Mouse (Mus musculus): ENCODE measurements around the gene Spice1.

The Spice1 gene

DNA sequence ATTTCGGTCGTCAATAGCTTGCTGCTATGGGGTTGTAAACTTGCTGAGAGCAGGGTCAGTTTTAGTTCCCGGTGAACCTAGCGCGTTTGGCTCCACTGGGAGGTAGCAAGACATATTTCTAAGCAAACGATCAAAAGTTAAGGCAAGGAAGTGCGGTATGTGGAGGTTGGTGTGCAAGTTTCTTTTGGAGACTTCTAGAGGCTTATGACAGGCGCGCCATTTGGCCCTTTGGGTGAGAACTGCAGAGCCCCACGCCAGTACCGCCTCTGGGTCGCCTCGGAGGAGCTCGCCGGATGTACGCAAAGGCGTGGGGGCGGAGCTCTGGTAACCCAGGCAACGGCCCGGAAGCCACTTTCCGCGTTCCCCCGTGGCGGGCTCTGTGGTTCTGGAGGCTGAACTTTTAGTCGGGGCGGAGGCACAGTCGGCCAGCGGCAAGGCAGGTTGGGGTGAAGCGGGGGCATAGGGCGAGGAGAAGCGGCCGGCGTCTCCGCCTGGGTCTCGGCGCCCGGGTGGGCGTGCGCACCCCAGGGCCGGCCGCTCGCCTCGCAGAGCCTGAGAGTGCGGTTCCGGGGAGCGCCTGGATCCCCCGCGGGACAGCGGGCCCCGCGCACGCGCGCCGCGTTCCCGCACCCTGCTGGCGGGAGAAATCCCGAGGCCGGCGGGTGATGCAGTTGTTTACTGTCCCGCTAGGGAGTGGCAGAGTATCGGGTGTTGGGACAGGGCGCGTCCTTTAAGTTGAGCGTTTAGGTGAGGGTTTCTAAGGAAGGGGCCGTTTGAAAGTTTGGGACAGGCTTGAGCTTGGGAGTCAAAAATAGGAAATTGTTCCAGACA is at the start of gene Spice1:
TSS of gene Spice1 (plus strand) at position 51 of the 831 bp plus-strand sequence.
- DNase-seq (ENCODE audit: low spot score in 2 of 2): peak; percentile 89 to 93

DNA sequence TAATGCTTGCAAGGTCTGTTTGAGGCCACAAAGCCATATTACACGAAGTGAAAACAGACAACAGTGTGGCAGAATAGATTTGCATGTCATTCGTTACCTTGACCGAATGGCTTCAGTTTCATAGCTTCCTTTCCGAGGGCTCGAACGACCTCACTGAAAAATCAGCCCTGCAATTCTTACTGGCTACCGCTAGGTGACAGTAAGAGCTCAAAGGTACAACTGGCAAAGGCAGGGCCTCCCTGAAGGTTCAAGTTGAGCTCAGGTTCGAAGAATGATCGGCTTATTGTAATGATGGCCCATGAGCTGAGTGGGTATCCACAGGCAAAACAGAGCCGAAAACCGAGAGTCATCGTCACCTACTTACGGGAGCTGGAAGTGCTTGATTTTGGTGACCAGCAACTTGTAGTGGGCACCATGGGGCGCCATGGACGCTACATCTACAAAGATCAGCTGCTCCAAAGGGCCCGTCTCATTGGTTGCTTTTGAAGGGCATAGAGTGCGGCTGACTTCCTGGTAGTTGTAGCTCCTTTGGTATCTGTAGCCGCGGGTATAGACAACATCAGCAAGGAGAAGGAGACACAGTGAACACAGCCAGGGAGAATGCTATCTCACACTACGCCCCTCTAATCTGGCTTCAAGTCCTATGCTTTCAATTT is 47.4 kb upstream of the Spice1 start:
- DNase-seq (ENCODE audit: low spot score in 2 of 2): no peak

DNA sequence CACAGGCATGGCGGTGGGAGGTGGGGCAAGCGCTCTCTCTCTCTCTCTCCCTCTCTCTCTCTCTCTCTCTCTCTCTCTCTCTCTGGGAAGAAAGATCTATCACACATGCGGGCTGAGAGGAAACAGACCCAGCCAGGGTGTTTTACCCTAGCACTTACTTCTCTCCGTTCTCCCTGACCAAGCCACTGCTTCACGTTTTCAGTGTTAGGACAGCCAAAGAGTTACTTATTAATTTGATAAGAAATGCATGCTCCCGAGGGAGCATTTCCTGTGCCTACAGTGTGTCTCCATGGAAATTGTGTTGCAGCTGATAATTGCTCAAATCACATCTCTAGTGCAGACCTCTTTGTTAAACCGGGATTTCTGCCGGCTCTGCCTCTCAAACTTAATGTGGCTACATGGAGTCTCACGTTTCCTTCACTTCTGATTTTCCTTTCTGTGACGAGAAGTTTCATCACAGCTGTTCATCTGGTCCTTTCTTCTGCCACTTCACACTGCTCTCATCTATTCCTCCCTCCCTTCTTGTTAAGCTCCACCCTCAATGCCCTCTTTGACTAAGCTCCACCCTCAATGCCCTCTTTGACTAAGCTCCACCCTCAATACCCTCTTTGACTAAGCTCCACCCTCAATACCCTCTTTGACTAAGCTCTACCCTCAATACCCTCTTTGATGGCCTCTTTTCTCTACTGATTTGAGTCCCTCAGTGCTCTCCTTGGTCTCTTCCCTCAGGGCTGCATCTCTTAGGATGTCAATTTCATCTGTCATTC is 44.6 kb upstream of the Spice1 start:
- DNase-seq (ENCODE audit: low spot score in 2 of 2): no peak

DNA sequence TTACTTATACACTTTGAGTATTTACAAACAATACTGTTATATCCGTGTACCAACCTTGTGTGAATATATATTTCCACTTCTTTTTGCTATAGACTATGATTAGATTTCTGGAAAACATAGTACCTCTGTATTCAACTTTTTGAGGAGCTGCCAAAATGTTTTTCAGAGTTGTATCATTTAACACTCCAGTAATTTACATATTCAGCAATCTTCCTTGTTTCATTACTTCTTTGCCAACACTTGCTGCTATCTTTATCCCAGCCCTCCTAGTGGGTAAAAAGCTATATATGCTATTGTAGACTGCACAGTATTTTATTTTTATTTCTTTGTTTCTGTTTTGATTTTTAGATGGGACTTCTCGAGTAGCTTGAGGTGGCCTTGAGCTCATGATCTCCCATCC is 43.1 kb upstream of the Spice1 start:
- no peak for DNase-seq (ENCODE audit: low spot score in 2 of 2)

DNA sequence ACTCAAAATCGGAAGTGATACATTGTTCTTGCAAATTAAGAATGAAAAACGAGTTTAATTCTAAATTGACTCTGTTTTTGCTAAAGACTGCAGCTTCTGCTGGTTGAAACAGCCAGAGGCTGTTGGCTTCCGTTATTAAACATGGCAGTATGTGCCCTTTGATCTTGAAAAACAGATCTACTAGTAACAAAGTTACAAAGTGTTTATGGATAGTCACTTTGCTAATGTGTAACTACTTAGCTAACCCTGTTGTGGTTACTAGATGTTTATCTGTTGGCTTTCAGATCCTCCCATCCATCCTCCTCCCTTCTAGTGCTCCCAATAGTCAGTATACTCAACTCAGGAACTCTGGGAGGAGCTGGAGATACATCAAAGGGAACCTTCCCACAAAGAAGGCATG is 41.3 kb upstream of the Spice1 start:
- DNase-seq (ENCODE audit: low spot score in 2 of 2): no peak

DNA sequence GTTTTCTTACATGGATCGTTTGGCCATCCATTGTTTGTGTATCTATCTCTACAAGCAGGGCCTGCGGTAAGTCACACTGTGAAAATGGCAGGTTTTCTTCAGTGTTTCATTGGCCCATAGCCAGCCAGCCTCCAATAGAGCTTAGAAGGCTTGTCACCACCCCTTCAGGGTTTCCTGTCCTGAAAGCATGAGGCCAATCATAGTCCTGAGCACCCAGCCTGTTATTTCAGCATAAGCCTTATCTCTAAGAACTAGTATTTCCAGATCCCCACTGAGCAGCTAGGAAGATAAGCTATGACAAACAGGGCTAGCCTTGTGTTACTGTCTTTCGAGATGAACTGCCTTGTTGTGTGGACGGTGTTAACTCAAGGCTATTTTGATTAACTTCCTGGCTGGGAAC is 33.5 kb upstream of the Spice1 start:
- DNase-seq (ENCODE audit: low spot score in 2 of 2): no peak

DNA sequence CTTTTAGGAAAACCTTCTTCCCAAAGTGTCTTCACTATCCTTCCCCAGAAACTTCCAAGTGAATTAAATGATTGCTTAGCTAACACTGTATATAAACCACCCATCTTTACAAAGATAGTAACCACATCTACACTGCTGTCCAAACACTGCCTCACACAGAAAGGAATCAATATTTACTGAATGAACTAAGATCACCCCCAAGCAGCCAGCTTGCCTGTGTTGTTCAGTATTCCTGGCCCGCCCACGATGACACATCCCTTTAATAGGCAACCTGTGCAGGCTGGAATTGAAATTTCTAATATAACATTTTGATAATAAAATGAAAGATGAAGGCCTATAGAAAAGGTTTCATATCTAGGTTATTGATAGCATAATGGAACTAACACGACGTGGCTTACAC is 30.6 kb upstream of the Spice1 start:
- no peak for DNase-seq (ENCODE audit: low spot score in 2 of 2)

DNA sequence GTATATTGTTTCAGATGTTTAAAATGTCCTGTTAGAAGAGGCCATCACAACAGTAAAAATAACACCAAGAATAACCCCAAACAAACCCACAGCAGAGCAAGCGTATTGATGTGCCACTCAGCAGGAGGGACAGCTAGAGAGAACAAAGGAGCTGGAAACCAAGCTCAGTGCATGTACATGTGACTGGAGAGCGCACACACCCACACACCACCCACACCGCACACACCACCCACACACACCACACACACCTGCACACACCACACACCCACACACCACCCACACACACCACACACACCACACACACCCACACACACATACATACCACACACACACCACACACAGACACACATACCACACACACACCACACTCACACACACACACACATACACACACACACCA is 26.7 kb upstream of the Spice1 start:
- no peak for DNase-seq (ENCODE audit: low spot score in 2 of 2)

DNA sequence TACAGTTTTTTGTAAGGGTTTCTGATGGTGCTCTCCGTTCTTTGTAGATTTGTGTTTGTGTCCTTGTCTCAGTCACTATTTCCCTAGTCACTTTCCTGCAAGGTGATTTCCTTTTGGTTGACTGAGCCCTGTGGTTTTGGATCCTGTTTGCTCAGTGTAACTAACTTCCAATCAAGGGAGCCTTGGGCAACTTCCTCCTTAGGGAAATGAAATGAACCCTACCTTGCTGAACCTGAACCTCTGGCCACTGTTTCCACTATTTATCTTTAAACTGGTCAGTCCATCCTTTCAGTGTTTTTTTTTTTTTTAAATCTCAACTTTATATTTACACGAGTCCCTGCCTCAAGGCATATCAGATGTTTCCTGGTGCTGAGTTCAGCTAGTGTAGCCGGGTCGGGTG is 18.3 kb upstream of the Spice1 start:
- no peak for DNase-seq (ENCODE audit: low spot score in 2 of 2)

DNA sequence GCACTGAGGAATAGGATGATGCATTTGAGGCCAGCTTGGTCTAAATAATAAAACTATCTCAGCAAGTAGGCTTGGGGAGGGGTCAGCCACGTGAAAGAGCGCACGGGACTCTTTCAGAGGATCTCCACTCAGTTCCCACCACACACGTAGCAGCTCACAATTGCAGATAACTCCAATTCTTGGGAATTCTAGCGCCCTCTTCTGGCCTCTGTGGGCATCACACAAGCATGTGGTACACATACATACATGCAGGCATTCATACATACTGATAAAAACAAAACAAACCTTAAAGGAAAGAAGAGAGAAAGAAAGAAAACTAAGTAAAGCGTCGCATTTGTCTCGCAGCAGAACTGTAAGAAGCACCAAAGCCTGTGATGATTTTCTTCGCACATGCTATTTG is 16.3 kb upstream of the Spice1 start:
- DNase-seq (ENCODE audit: low spot score in 2 of 2): peak in 1 of 2 experiments; percentile 20

DNA sequence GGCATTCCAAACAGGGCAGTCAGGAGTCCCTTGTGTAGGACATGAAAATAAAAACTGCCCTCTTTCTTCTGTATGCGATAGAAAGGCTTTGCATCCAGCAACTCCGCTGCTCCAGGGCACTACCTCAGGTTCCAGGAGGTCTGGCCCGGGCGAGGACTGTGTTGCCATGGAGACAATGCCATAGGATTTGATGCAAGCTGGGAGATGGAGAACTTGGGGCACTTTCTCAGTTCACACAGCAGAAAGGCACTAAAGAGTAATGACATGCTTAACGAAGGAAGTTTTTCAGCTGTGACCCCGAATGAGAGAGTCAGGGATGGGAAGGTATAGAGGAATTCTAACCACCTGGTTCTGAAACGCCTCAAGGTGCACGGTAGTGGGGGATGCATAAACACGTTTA is 15.8 kb upstream of the Spice1 start:
- DNase-seq (ENCODE audit: low spot score in 2 of 2): peak; percentile 15 to 23

DNA sequence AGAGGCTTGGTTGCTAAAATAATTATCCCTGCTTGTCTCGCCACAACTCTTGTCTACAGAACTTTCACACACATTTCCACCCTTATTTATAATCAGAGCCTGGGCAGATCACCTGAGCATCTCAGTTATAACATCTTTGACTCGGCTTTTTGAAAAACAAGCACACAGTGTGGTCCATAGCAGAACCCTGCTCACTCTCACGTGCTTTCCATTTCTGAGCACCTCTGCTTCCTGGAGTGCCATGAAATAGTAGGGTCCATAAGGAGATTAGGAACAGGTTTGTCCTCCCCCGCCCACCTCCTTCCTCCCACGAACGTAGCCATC is 15.3 kb upstream of the Spice1 start:
- DNase-seq (ENCODE audit: low spot score in 2 of 2): peak in 1 of 2 experiments; percentile 31

DNA sequence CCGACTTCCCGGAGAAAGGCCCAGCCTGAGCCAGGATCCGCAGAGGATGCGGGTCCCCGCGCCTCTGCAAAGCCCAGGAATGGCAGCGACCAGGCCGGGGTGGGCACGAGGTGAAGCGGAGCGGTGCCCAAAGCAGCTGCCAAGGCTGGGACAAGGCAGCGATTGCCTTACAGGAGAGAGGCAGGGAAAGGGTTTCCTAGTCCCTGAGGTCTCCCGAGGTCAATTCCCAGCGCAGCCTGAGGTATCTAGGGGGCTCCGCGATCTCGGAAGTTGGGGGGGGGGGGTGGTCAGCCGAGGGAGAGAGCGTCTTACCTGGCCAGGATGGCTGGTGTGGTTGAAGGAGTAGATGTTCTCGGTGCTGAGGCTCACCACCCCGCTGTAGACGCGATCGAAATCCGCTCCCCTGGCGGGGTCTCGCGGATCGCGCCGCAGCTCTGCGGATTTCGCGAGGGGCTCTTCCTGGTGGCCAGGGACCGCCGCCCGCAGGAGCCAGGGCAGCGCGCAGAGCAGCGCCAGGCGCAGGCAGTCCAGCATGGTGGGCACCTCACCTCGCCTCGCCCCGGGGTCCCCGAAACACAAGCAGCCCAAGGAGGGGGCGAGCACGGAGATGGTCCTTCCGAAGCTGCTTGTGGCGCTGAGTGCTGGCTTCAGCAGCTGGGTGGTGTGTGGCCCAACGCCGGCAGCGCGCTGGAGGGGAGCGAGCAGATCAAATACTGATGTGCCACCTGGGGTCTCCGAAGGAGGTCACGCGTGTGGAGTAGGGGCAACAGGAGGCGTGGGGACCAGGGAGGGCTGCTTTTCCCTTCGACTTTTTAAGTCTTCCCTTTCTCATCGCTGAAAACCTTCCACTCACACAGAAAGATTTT is 14.7 kb upstream of the Spice1 start:
- peak; percentile 35 to 51 for DNase-seq (ENCODE audit: low spot score in 2 of 2)

DNA sequence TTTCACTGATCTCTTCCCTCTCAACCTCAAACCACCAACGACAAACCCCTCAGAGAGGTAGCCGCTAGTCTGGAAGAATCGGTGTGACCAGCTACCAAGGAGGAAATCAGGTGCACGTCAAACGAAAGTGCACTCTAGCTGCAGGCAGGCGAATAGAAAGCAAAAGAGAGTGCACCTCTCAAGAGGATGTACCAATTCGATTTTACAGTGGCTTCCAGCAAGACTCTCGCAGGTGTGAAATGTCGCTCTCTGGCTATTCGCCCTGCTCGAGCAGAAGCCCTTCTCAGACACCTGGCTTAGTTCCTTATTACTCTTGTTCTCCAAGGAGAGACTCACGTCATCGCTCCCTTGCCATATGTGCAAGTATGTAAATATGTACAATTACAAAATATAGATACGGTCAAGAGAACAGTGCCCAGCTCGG is 14.0 kb upstream of the Spice1 start, which contains the start of gene Sidt1:
TSS of gene Sidt1 (minus strand) at position 336 of the 424 bp plus-strand sequence.
- DNase-seq (ENCODE audit: low spot score in 2 of 2): peak; percentile 53 to 60

DNA sequence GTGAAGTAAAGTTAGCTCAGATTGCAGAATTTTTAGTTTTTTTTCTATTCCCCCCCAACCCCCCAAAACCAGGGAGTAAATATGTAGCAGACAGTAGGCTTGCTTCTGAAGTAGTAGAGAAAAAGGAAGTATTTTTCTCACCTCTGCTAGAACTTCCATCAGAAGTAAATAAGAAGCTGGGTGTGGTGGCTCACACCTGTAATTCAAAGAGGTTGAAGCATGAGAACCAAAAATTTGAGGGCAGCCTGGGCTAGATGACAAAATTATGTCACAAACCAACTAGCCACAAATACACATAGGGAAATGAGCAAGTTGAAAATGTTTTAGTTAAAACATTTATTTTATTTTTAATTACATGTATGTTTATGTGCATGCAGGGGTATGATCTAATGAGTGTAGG is 9.4 kb upstream of the Spice1 start:
- no peak for DNase-seq (ENCODE audit: low spot score in 2 of 2)

DNA sequence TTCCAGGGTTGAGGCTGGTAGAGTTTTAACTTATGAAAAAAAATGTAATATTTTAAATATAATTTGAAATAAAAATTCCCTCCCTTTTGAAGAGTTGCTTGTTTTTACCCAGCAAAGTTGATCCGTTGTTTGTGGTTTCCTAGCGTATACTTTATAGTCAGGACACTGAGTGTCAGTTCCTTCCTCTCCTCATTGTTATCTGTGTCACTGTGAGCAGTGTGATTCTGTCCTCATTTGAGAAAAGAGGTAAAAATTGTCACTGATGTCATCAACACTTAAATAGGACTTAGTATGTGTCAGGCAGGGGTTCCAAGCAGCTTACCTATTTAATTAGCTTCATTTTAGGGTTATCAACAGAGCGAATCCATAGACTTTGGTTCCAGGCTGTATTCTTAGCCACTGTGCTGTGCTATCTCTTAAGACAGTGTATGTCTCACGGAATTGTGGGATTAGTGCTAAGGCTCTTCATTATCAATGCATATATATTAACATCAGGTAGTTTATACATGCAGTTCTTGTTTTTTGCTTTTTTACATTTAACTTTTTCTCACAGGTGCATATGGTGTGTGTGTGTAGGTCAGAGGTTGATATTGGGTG is 3.0 kb downstream of the Spice1 start:
- DNase-seq (ENCODE audit: low spot score in 2 of 2): no peak

DNA sequence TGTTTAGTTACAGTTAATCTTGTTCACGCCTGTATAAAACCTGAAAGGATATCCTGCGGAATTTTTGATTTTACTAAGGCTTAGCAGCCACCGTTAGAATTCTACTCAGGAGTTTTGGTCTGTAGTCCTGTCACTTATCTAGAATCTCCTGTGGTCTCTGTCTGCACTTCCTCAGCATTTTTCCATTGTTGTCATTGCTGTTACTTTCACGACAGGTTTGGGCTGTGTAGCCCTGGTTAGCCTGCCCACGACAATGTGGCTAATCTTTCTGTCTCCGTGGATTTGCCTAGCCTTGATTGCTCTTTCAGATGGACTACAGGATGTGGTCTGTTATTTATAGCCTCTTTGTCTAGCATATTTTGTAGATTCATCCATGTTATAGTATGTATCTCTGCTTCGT is 9.4 kb downstream of the Spice1 start:
- no peak for DNase-seq (ENCODE audit: low spot score in 2 of 2)

DNA sequence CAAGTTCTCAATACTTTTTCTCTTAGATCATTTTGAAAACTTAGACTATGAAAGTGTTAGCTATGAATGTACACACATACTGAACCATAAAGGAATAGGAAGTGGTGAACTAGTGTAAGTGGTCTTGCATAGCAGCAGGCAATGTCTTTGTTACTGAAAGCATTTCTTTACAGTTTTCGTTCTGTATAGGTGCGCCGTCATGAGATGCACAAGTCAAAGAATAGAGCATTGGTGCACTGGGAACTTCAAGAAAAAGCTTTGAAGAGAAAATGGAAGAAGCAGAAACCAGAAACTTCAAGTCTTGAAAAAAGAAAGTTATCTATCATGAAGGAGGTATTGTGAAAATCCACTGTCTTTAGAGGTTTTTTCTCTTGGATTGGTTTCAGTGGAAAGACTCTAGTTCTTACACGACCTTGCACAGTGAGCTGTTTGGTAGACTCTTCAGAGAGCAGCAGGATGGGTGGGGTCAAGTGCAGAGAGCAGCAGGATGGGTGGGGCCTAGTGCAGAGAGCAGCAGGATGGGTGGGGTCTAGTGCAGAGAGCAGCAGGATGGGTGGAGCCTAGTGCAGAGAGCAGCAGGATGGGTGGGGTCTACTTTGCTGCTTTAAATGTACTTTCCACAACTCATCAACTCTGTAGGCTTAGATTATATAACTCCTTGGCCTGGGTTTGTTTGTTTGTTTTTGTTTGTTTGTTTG is 10.8 kb downstream of the Spice1 start:
- DNase-seq (ENCODE audit: low spot score in 2 of 2): no peak

DNA sequence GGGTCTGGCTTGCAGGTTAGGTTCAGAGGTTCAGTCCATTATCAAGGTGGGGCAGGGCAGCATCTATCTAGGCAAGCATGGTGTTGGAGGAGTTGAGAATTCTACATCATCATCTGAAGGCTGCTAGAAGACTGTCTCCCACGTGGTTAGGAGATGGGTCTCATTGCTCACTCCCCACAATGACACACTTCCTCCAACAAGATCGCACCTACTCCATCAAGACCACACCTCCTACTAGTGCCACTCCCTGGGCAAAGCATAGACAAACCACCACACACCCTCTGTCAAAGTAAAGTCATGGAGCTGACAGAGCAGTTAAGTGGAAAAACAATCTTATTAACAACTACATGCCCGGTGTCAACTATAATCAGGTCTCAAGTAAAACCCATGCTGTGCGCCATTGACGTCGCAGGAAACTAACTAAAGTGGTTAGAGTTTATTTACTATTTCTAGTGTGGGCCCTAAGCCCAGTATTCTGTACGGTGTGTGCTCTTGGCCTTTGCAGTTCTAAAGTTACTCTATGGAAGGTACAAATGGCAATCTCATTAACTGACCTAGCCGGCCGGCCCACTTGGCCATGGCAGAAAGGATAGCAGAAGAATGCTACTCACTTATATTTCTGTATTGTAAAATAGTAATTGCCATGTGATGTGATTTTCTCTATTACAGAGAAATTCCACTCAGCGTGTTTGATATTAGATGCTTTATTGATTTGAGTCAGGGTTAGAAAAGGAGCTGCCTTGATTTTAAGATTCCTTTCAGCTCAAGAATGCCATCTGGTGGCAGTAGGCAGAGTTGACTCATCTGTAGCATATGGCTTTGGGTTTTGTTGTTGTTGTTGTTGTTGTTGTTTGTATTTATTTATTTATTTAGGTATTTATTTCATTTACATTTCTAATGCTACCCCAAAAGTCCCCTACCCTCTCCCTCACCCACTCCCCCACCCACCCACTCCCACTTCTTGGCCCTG is 15.3 kb downstream of the Spice1 start:
- DNase-seq (ENCODE audit: low spot score in 2 of 2): peak; percentile 9 to 35
